In the genomic region with DNA sequence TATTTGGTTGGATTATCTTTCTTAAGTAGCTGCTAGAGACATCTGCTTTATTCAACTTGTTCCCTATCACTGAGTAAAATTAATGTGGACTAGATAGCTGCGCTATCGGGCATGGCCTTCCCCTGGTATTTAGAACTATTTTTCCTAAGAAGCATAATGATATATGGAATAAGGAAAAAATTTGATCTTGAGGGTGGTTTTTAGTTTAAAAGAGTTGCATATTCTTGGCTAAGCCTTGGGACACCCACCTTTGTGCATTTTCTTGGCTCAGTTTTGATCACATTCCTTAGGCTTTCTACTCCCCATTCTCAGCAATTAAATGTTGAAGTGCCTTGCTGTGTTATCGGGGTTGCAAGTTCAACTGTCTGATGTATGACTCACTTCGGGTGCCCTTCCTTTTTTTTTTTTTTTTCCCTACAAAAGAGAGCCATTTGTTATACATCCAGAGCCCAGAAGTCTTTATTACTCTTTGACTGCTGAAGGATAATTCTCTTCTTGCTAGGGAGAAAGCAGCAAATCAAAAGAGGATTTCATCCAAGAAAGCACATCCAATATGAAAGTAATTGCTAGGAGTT, we compare ENCODE assay signal across 22 mouse cellular contexts.
"Had no signal": no experiment of that assay in that cellular context is flagged by ENCODE, and none has a peak within 500 bp of the region (broad histone marks: within the 10 kb centered on the region; RNA-seq: fewer than 3 reads in every experiment).

No protein-coding gene starts in this region.

- H3K9ac ChIP-seq: heart, embryonic 13.5 days; heart, embryonic 15.5 days; hindbrain, embryonic 13.5 days; hindbrain, embryonic 15.5 days; limb, embryonic 13.5 days; limb, embryonic 15.5 days; liver, embryonic 12.5 days; liver, embryonic 14.5 days had no signal

- H3K4me3 ChIP-seq: heart, adult 2 months; heart, embryonic 13.5 days; heart, embryonic 15.5 days; hindbrain, embryonic 13.5 days; hindbrain, embryonic 15.5 days; limb, embryonic 13.5 days; limb, embryonic 15.5 days; liver, embryonic 12.5 days had no signal

- H3K36me3 ChIP-seq: heart, embryonic 15.5 days; hindbrain, embryonic 15.5 days; limb, embryonic 13.5 days; limb, embryonic 15.5 days; liver, embryonic 12.5 days had no signal

- H3K27ac ChIP-seq: heart, adult 2 months; heart, embryonic 13.5 days; heart, embryonic 15.5 days; hindbrain, embryonic 15.5 days; hindbrain, postnatal 0 days; limb, embryonic 13.5 days; limb, embryonic 15.5 days; liver, embryonic 12.5 days; liver, embryonic 14.5 days had no signal

- ATAC-seq: hindbrain, postnatal 0 days; liver, embryonic 12.5 days had no signal

- H3K27me3 ChIP-seq: heart, embryonic 13.5 days; heart, embryonic 15.5 days; hindbrain, embryonic 13.5 days; hindbrain, embryonic 15.5 days; limb, embryonic 13.5 days; limb, embryonic 15.5 days; liver, embryonic 12.5 days had no signal

- H3K4me2 ChIP-seq: heart, embryonic 11.5 days; heart, embryonic 13.5 days; heart, embryonic 15.5 days; hindbrain, embryonic 13.5 days; hindbrain, embryonic 15.5 days; limb, embryonic 13.5 days; limb, embryonic 15.5 days; liver, embryonic 12.5 days had no signal

- H3K9me3 ChIP-seq: heart, embryonic 13.5 days; heart, embryonic 15.5 days; hindbrain, embryonic 13.5 days; hindbrain, embryonic 15.5 days; limb, embryonic 13.5 days; limb, embryonic 15.5 days; liver, embryonic 12.5 days had no signal

- DNase-seq: gastrocnemius, postnatal 14 days; gastrocnemius, postnatal 36 days; heart, adult 2 months; heart, postnatal 14 days; heart, postnatal 36 days; kidney, adult 18-20 months; kidney, adult 8-10 months; kidney, postnatal 25 days; kidney, postnatal 4 days; layer of hippocampus, adult 9-11 months; layer of hippocampus, postnatal 36 days; left cerebral cortex, postnatal 4 days had no signal

- H3K4me1 ChIP-seq: heart, embryonic 13.5 days; heart, embryonic 15.5 days; hindbrain, embryonic 13.5 days; hindbrain, embryonic 15.5 days; limb, embryonic 13.5 days; limb, embryonic 15.5 days; liver, embryonic 12.5 days had no signal
